Mouse (Mus musculus): ENCODE measurements at regions not wholly inside any gene's neighbourhood (a gene's known extent, or its start where the extent isn't known, plus 50 kb on each side); places are given as distances from the start of the nearest gene placed in this dataset.

GRCm38 (mm10) chr10:126763976-126764375 lies 137.2 kb downstream of the Atp23 start:
- TF ChIP-seq POLR2A (IDR thresholded peaks at IDR 0.05; ENCODE audit: insufficient read depth, low read depth, low read length) (no peak), EP300 (IDR thresholded peaks at IDR 0.05; ENCODE audit: insufficient read depth, low read depth, low read length) (no peak), CTCF (IDR thresholded peaks at IDR 0.05) (no peak)

All from heart, adult 2 months (tissue).